Mouse (Mus musculus) hindbrain, embryonic 12.5 days (tissue): ENCODE results near the gene A830031A19Rik. TPM values are rescaled to one million over a fixed set of nuclear protein-coding genes. Genes with fewer than 3 reads are reported as not detected.

Source experiments
- ATAC-seq: fragments of 200-750 bp; cut with Nextera tagmentation; 2 replicates; pipeline ENCODE4 v1.8.0; 2017; ENCODE audit warnings: moderate TSS enrichment; ENCODE audit not compliant: low FRiP score
- H3K27ac ChIP-seq: fragments of 300-500 bp; sonication (generic); 2 replicates; pipeline ENCODE4 v1.5.1; 2016; ENCODE audit warnings: mild to moderate bottlenecking
- H3K27me3 ChIP-seq: fragments of 300-500 bp; sonication (generic); 2 replicates; pipeline ENCODE4 v1.6.1; 2016; ENCODE audit warnings: mild to moderate bottlenecking
- H3K36me3 ChIP-seq: fragments of 300-500 bp; sonication (generic); 2 replicates; pipeline ENCODE4 v1.6.1; 2016; ENCODE audit warnings: mild to moderate bottlenecking
- H3K4me1 ChIP-seq: fragments of 300-500 bp; sonication (generic); 2 replicates; pipeline ENCODE4 v1.6.1; 2016
- H3K4me2 ChIP-seq: fragments of 300-500 bp; sonication (generic); replicated peaks from 2 replicates; pipeline ENCODE4 v1.6.1; 2016; ENCODE audit warnings: mild to moderate bottlenecking
- H3K4me3 ChIP-seq: fragments of 300-500 bp; sonication (generic); 2 replicates; pipeline ENCODE4 v1.5.1; 2016; ENCODE audit warnings: mild to moderate bottlenecking
- H3K9ac ChIP-seq: fragments of 300-500 bp; sonication (generic); 2 replicates; pipeline ENCODE4 v1.6.1; 2016; ENCODE audit warnings: mild to moderate bottlenecking, moderate library complexity
- H3K9me3 ChIP-seq: fragments of 300-500 bp; sonication (generic); replicated peaks from 2 replicates; pipeline ENCODE4 v1.6.1; 2016; ENCODE audit warnings: mild to moderate bottlenecking
- WGBS: fragments of 180-500 bp; shearing (Covaris S2); methylation state at CpG from one replicate; pipeline ENCODE4 v1.1.7; 2016; 5-methylcytosine and 5-hydroxymethylcytosine counted together
- polyA plus RNA-seq: library from polyadenylated mRNA; unstranded; fragments of >200 nt; fragmentation: Nextera tagmentation; extraction: Ambion mirVana; gene quantifications from 2 replicates; pipeline ENCODE4 v1.2.1, GENCODE M21; 2016

A830031A19Rik gene
- not detected in 2 replicates for polyA plus RNA-seq

GRCm38 (mm10) chr11:24074634-24075104 lies at the start of gene A830031A19Rik:
TSS of gene A830031A19Rik (minus strand) at chr11:24075054.
- Histone ChIP-seq H3K4me3 (peak within 1 kb of the TSS; percentile 67), H3K9ac (peak within 1 kb of the TSS; percentile 97), H3K36me3 (no peaks in the 10 kb centered on the region), H3K4me1 (peaks cover 15% of the 10 kb centered on the region; the same call in 1 of the 2 replicates), H3K9me3 (no peaks in the 10 kb centered on the region), H3K27ac (peak within 1 kb of the TSS; percentile 98), H3K4me2 (peak within 1 kb of the TSS; percentile 90), H3K27me3 (no peaks in the 10 kb centered on the region)
- ATAC-seq: no peak
- WGBS: 0% methylated on average over 11 of the region's 11 CpGs

- Histone ChIP-seq H3K36me3 (no peaks in the 10 kb centered on the region; the same call in 1 of the 2 replicates), H3K27me3 (no peaks in the 10 kb centered on the region), H3K9ac (no peak overlapping the region), H3K9me3 (no peaks in the 10 kb centered on the region), H3K27ac (no peak overlapping the region), H3K4me3 (no peak overlapping the region), H3K4me1 (peaks cover 50% of the 10 kb centered on the region), H3K4me2 (no peak overlapping the region)
- no peak for ATAC-seq
- 88% methylated on average over 2 of the region's 2 CpGs for WGBS
Observed at GRCm38 (mm10) chr11:24123991-24124390, 49.1 kb upstream of the A830031A19Rik start.

- ATAC-seq: no peak
- no peak overlapping the region for H3K9ac ChIP-seq
- peaks cover under 1% of the 10 kb centered on the region; the same call in 1 of the 2 replicates for H3K36me3 ChIP-seq
- WGBS: 91% methylated on average over 7 of the region's 7 CpGs
- no peak overlapping the region for H3K4me2 ChIP-seq
- H3K4me1 ChIP-seq: peaks cover 53% of the 10 kb centered on the region
- H3K27ac ChIP-seq: no peak overlapping the region
- H3K9me3 ChIP-seq: no peaks in the 10 kb centered on the region
- H3K27me3 ChIP-seq: no peaks in the 10 kb centered on the region
- H3K4me3 ChIP-seq: no peak overlapping the region
Observed at GRCm38 (mm10) chr11:24122899-24123298, 48.0 kb upstream of the A830031A19Rik start.

GRCm38 (mm10) chr11:24121136-24121535 lies 46.3 kb upstream of the A830031A19Rik start:
- H3K9ac ChIP-seq: no peak overlapping the region
- H3K4me1 ChIP-seq: peaks cover 50% of the 10 kb centered on the region
- H3K27ac ChIP-seq: no peak overlapping the region

GRCm38 (mm10) chr11:24116582-24117318 lies 41.9 kb upstream of the A830031A19Rik start:
- Histone ChIP-seq H3K9ac (no peak overlapping the region), H3K27me3 (no peaks in the 10 kb centered on the region), H3K4me1 (peaks cover 43% of the 10 kb centered on the region), H3K27ac (no peak overlapping the region), H3K4me3 (no peak overlapping the region), H3K36me3 (0 out of 2 replicates have a peak, but pooled peaks cover 12% of the 10 kb centered on the region), H3K9me3 (no peaks in the 10 kb centered on the region), H3K4me2 (no peak overlapping the region)
- no peak for ATAC-seq
- WGBS: 92% methylated on average over 7 of the region's 7 CpGs

More at GRCm38 (mm10) chr11:24121136-24121535, 46.3 kb upstream of the A830031A19Rik start:
- no peaks in the 10 kb centered on the region for H3K27me3 ChIP-seq
- no peaks in the 10 kb centered on the region for H3K9me3 ChIP-seq
- WGBS: 76% methylated on average over 9 of the region's 9 CpGs
- H3K4me2 ChIP-seq: no peak overlapping the region
- 0 out of 2 replicates have a peak, but pooled peaks cover 8% of the 10 kb centered on the region for H3K36me3 ChIP-seq
- H3K4me3 ChIP-seq: no peak overlapping the region
- ATAC-seq: no peak

GRCm38 (mm10) chr11:24116041-24116440 lies 41.2 kb upstream of the A830031A19Rik start:
- Histone ChIP-seq H3K9me3 (no peaks in the 10 kb centered on the region), H3K4me1 (peaks cover 37% of the 10 kb centered on the region), H3K9ac (no peak overlapping the region), H3K4me2 (no peak overlapping the region), H3K27me3 (no peaks in the 10 kb centered on the region), H3K27ac (no peak overlapping the region), H3K36me3 (0 out of 2 replicates have a peak, but pooled peaks cover 12% of the 10 kb centered on the region), H3K4me3 (no peak overlapping the region)
- WGBS: 87% methylated on average over 2 of the region's 2 CpGs
- no peak for ATAC-seq

GRCm38 (mm10) chr11:24115017-24115752 lies 40.3 kb upstream of the A830031A19Rik start:
- 81% methylated on average over 12 of the region's 12 CpGs for WGBS
- peaks cover 36% of the 10 kb centered on the region for H3K4me1 ChIP-seq
- H3K9ac ChIP-seq: no peak overlapping the region
- no peak overlapping the region for H3K4me3 ChIP-seq
- no peaks in the 10 kb centered on the region for H3K9me3 ChIP-seq
- H3K27ac ChIP-seq: no peak overlapping the region
- H3K27me3 ChIP-seq: no peaks in the 10 kb centered on the region
- H3K4me2 ChIP-seq: no peak overlapping the region
- 0 out of 2 replicates have a peak, but pooled peaks cover 12% of the 10 kb centered on the region for H3K36me3 ChIP-seq
- no peak for ATAC-seq

GRCm38 (mm10) chr11:24111720-24112119 lies 36.9 kb upstream of the A830031A19Rik start:
- Histone ChIP-seq H3K36me3 (0 out of 2 replicates have a peak, but pooled peaks cover 4% of the 10 kb centered on the region), H3K4me3 (no peak overlapping the region), H3K27ac (no peak overlapping the region), H3K9me3 (no peaks in the 10 kb centered on the region), H3K9ac (no peak overlapping the region), H3K27me3 (no peaks in the 10 kb centered on the region), H3K4me1 (peaks cover 41% of the 10 kb centered on the region), H3K4me2 (no peak overlapping the region)
- 57% methylated on average over 6 of the region's 6 CpGs for WGBS
- no peak for ATAC-seq

- Histone ChIP-seq H3K9ac (no peak overlapping the region), H3K4me2 (no peak overlapping the region), H3K36me3 (0 out of 2 replicates have a peak, but pooled peaks cover 4% of the 10 kb centered on the region), H3K27me3 (no peaks in the 10 kb centered on the region), H3K27ac (0 out of 2 replicates have a peak overlapping the region, but pooled peaks have one; percentile 35), H3K4me1 (peaks cover 42% of the 10 kb centered on the region), H3K4me3 (no peak overlapping the region), H3K9me3 (no peaks in the 10 kb centered on the region)
- 0 out of 2 replicates have a peak, but pooled peaks have one; percentile 12 for ATAC-seq
- WGBS: 79% methylated on average over 2 of the region's 2 CpGs
Observed at GRCm38 (mm10) chr11:24110113-24110512, 35.3 kb upstream of the A830031A19Rik start.

- no peak overlapping the region for H3K4me3 ChIP-seq
- H3K4me1 ChIP-seq: peaks cover 44% of the 10 kb centered on the region
- no peaks in the 10 kb centered on the region for H3K9me3 ChIP-seq
- H3K4me2 ChIP-seq: no peak overlapping the region
- no peaks in the 10 kb centered on the region for H3K27me3 ChIP-seq
- ATAC-seq: no peak; the same call in 1 of the 2 replicates
- 0 out of 2 replicates have a peak overlapping the region, but pooled peaks have one; percentile 35 for H3K27ac ChIP-seq
- H3K9ac ChIP-seq: no peak overlapping the region
- 91% methylated on average over 3 of the region's 3 CpGs for WGBS
- H3K36me3 ChIP-seq: 0 out of 2 replicates have a peak, but pooled peaks cover 4% of the 10 kb centered on the region
Observed at GRCm38 (mm10) chr11:24109388-24109787, 34.5 kb upstream of the A830031A19Rik start.

GRCm38 (mm10) chr11:24108974-24109373 lies 34.1 kb upstream of the A830031A19Rik start:
- Histone ChIP-seq H3K36me3 (0 out of 2 replicates have a peak, but pooled peaks cover 1% of the 10 kb centered on the region), H3K9ac (no peak overlapping the region), H3K4me1 (peaks cover 44% of the 10 kb centered on the region), H3K4me3 (no peak overlapping the region), H3K4me2 (no peak overlapping the region), H3K27me3 (no peaks in the 10 kb centered on the region), H3K9me3 (no peaks in the 10 kb centered on the region), H3K27ac (no peak overlapping the region)
- 75% methylated on average over 3 of the region's 3 CpGs for WGBS
- no peak for ATAC-seq

- Histone ChIP-seq H3K27me3 (no peaks in the 10 kb centered on the region), H3K27ac (no peak overlapping the region), H3K4me3 (no peak overlapping the region), H3K36me3 (no peaks in the 10 kb centered on the region), H3K4me2 (no peak overlapping the region), H3K9ac (no peak overlapping the region), H3K9me3 (no peaks in the 10 kb centered on the region), H3K4me1 (peaks cover 54% of the 10 kb centered on the region)
- no peak for ATAC-seq
- WGBS: 74% methylated on average over 5 of the region's 5 CpGs
Observed at GRCm38 (mm10) chr11:24107414-24107813, 32.6 kb upstream of the A830031A19Rik start.
